Mouse (Mus musculus): Measurements from ENCODE around the gene Olfr1054. TPM values are rescaled to one million over a fixed set of nuclear protein-coding genes. Genes with fewer than 3 reads are reported as not detected.

Olfr1054 gene
- not detected for polyA plus RNA-seq (2014; fragmentation: Illumina TruSeq; extraction: RNeasy Lipid Tissue Mini Kit (QIAGEN cat#74804); ENCODE audit: low read depth, low replicate concordance)

GRCm38 (mm10) chr2:86335333-86335732, at the start of gene Olfr1054:
TSS of gene Olfr1054 (minus strand) at chr2:86335433.

GRCm38 (mm10) chr2:86378293-86378692, 43.1 kb upstream of the Olfr1054 start, which contains the start of gene Olfr1057:
TSS of gene Olfr1057 (minus strand) at chr2:86378393.

GRCm38 (mm10) chr2:86362369-86362768, 27.1 kb upstream of the Olfr1054 start, which contains the start of gene Olfr1056:
TSS of gene Olfr1056 (minus strand) at chr2:86362469.

DNA sequence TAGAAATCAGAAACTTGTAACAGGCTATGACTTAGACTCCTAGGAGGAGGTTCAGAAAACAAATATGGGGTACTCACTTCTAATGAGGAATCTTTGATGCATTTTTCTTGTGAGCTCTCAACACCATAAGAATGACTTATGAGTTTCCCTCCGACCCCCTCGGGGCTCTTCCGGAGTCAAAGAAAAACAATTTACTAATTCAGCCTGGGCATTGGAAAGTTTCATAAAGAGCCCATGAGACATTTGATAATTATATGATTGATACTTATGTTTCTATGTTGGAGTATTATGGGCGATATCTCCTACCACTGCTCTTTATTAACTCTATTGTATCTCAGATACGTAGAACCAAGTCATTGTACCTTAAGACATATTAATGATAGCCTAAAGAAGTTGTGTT, 15.0 kb upstream of the Olfr1054 start, which contains the start of gene Olfr1055:
Gene Olfr1055 (minus strand): TSS at position 101 of the 400 bp plus-strand sequence.

DNA sequence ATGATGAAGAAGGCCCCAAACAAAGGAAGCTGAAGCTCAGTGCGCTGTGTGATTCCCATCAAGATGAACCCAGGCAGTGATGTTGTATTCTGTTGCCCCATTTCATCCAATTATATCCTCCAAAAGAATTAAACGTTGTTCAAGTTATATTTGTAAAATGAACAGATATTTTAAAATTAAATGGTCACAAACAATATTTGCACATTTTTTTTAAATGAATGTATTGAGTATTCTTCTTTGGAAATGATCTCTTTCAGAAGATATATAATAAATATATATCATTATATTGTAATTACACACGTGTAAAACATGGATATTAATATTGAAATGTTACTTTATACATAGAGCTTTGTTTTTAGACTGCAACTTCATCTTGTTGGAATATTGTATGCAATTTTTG, 20.0 kb downstream of the Olfr1054 start, which contains the start of gene Olfr1053:
Gene Olfr1053 (minus strand): TSS at position 101 of the 400 bp plus-strand sequence.

DNA sequence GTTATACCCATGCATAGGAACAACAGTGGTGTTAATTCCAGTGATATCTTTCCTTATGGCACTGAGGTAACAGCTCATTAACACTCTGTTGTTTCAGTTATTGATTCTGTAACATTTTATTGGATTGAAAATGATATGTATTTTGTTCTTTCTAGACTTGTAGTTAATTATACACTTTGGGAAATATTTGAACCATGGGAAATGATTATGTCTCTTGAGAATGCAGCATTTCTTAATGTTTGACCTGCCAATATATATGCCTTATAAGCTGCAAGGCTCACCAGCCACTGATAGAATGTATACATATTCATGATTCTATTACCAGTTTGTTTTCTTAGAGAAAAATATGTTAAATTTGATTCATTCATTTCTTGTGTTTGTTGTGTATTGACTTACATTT, 43.1 kb downstream of the Olfr1054 start, which contains the start of gene Olfr1052:
Gene Olfr1052 (plus strand): TSS at position 301 of the 400 bp plus-strand sequence.

Other genes starting within 250 kb of the Olfr1054 start
- not detected for gene Olfr1037, start 248.0 kb downstream of the Olfr1054 start, polyA plus RNA-seq (2014; fragmentation: Illumina TruSeq; extraction: RNeasy Lipid Tissue Mini Kit (QIAGEN cat#74804); ENCODE audit: low read depth, low replicate concordance)
- not detected for gene Olfr1039, start 199.5 kb downstream of the Olfr1054 start, polyA plus RNA-seq (2014; fragmentation: Illumina TruSeq; extraction: RNeasy Lipid Tissue Mini Kit (QIAGEN cat#74804); ENCODE audit: low read depth, low replicate concordance)
- gene Olfr1040, start 188.7 kb downstream of the Olfr1054 start, polyA plus RNA-seq (2014; fragmentation: Illumina TruSeq; extraction: RNeasy Lipid Tissue Mini Kit (QIAGEN cat#74804); ENCODE audit: low read depth, low replicate concordance), result not detected
- gene Olfr1042, start 173.6 kb downstream of the Olfr1054 start, polyA plus RNA-seq (2014; fragmentation: Illumina TruSeq; extraction: RNeasy Lipid Tissue Mini Kit (QIAGEN cat#74804); ENCODE audit: low read depth, low replicate concordance), result not detected
- not detected for gene Olfr1043, start 167.9 kb downstream of the Olfr1054 start, polyA plus RNA-seq (2014; fragmentation: Illumina TruSeq; extraction: RNeasy Lipid Tissue Mini Kit (QIAGEN cat#74804); ENCODE audit: low read depth, low replicate concordance)
- not detected for gene Olfr1044, start 157.6 kb downstream of the Olfr1054 start, polyA plus RNA-seq (2014; fragmentation: Illumina TruSeq; extraction: RNeasy Lipid Tissue Mini Kit (QIAGEN cat#74804); ENCODE audit: low read depth, low replicate concordance)
- not detected for gene Olfr52, start 149.8 kb downstream of the Olfr1054 start, polyA plus RNA-seq (2014; fragmentation: Illumina TruSeq; extraction: RNeasy Lipid Tissue Mini Kit (QIAGEN cat#74804); ENCODE audit: low read depth, low replicate concordance)
- not detected for gene Olfr1045, start 132.4 kb downstream of the Olfr1054 start, polyA plus RNA-seq (2014; fragmentation: Illumina TruSeq; extraction: RNeasy Lipid Tissue Mini Kit (QIAGEN cat#74804); ENCODE audit: low read depth, low replicate concordance)
- gene Olfr1046, start 116.1 kb downstream of the Olfr1054 start, polyA plus RNA-seq (2014; fragmentation: Illumina TruSeq; extraction: RNeasy Lipid Tissue Mini Kit (QIAGEN cat#74804); ENCODE audit: low read depth, low replicate concordance), result not detected
- not detected for gene Olfr1047, start 104.0 kb downstream of the Olfr1054 start, polyA plus RNA-seq (2014; fragmentation: Illumina TruSeq; extraction: RNeasy Lipid Tissue Mini Kit (QIAGEN cat#74804); ENCODE audit: low read depth, low replicate concordance)
- not detected for gene Olfr1048, start 95.1 kb downstream of the Olfr1054 start, polyA plus RNA-seq (2014; fragmentation: Illumina TruSeq; extraction: RNeasy Lipid Tissue Mini Kit (QIAGEN cat#74804); ENCODE audit: low read depth, low replicate concordance)
- not detected for gene Olfr1049, start 77.1 kb downstream of the Olfr1054 start, polyA plus RNA-seq (2014; fragmentation: Illumina TruSeq; extraction: RNeasy Lipid Tissue Mini Kit (QIAGEN cat#74804); ENCODE audit: low read depth, low replicate concordance)
- not detected for gene Olfr1051, start 56.3 kb downstream of the Olfr1054 start, polyA plus RNA-seq (2014; fragmentation: Illumina TruSeq; extraction: RNeasy Lipid Tissue Mini Kit (QIAGEN cat#74804); ENCODE audit: low read depth, low replicate concordance)
- not detected for gene Olfr1052, start 43.0 kb downstream of the Olfr1054 start, polyA plus RNA-seq (2014; fragmentation: Illumina TruSeq; extraction: RNeasy Lipid Tissue Mini Kit (QIAGEN cat#74804); ENCODE audit: low read depth, low replicate concordance)
- not detected for gene Olfr1053, start 20.1 kb downstream of the Olfr1054 start, polyA plus RNA-seq (2014; fragmentation: Illumina TruSeq; extraction: RNeasy Lipid Tissue Mini Kit (QIAGEN cat#74804); ENCODE audit: low read depth, low replicate concordance)
- not detected for gene Olfr1055, start 14.9 kb upstream of the Olfr1054 start, polyA plus RNA-seq (2014; fragmentation: Illumina TruSeq; extraction: RNeasy Lipid Tissue Mini Kit (QIAGEN cat#74804); ENCODE audit: low read depth, low replicate concordance)
- not detected for gene Olfr1056, start 27.0 kb upstream of the Olfr1054 start, polyA plus RNA-seq (2014; fragmentation: Illumina TruSeq; extraction: RNeasy Lipid Tissue Mini Kit (QIAGEN cat#74804); ENCODE audit: low read depth, low replicate concordance)
- gene Olfr1057, start 43.0 kb upstream of the Olfr1054 start, polyA plus RNA-seq (2014; fragmentation: Illumina TruSeq; extraction: RNeasy Lipid Tissue Mini Kit (QIAGEN cat#74804); ENCODE audit: low read depth, low replicate concordance), result not detected
- not detected for gene Olfr1058, start 53.1 kb upstream of the Olfr1054 start, polyA plus RNA-seq (2014; fragmentation: Illumina TruSeq; extraction: RNeasy Lipid Tissue Mini Kit (QIAGEN cat#74804); ENCODE audit: low read depth, low replicate concordance)
- not detected for gene Olfr1061, start 78.6 kb upstream of the Olfr1054 start, polyA plus RNA-seq (2014; fragmentation: Illumina TruSeq; extraction: RNeasy Lipid Tissue Mini Kit (QIAGEN cat#74804); ENCODE audit: low read depth, low replicate concordance)
- not detected for gene Olfr1062, start 91.3 kb upstream of the Olfr1054 start, polyA plus RNA-seq (2014; fragmentation: Illumina TruSeq; extraction: RNeasy Lipid Tissue Mini Kit (QIAGEN cat#74804); ENCODE audit: low read depth, low replicate concordance)
- gene Olfr1065, start 115.2 kb upstream of the Olfr1054 start, polyA plus RNA-seq (2014; fragmentation: Illumina TruSeq; extraction: RNeasy Lipid Tissue Mini Kit (QIAGEN cat#74804); ENCODE audit: low read depth, low replicate concordance), result not detected
- gene Olfr1066, start 120.8 kb upstream of the Olfr1054 start, polyA plus RNA-seq (2014; fragmentation: Illumina TruSeq; extraction: RNeasy Lipid Tissue Mini Kit (QIAGEN cat#74804); ENCODE audit: low read depth, low replicate concordance), result not detected
- not detected for gene Olfr228, start 152.0 kb upstream of the Olfr1054 start, polyA plus RNA-seq (2014; fragmentation: Illumina TruSeq; extraction: RNeasy Lipid Tissue Mini Kit (QIAGEN cat#74804); ENCODE audit: low read depth, low replicate concordance)
- not detected for gene Olfr1076, start 173.0 kb upstream of the Olfr1054 start, polyA plus RNA-seq (2014; fragmentation: Illumina TruSeq; extraction: RNeasy Lipid Tissue Mini Kit (QIAGEN cat#74804); ENCODE audit: low read depth, low replicate concordance)
- not detected for gene Olfr1079, start 207.0 kb upstream of the Olfr1054 start, polyA plus RNA-seq (2014; fragmentation: Illumina TruSeq; extraction: RNeasy Lipid Tissue Mini Kit (QIAGEN cat#74804); ENCODE audit: low read depth, low replicate concordance)
- not detected for gene Olfr1080, start 222.8 kb upstream of the Olfr1054 start, polyA plus RNA-seq (2014; fragmentation: Illumina TruSeq; extraction: RNeasy Lipid Tissue Mini Kit (QIAGEN cat#74804); ENCODE audit: low read depth, low replicate concordance)